Mouse (Mus musculus): ENCODE results near the gene Cd59b. TPM values are rescaled to one million over a fixed set of nuclear protein-coding genes. Genes with fewer than 3 reads are reported as not detected.

Gene Cd59b
- 2.0 and 2.4 TPM in 2 replicates for polyA plus RNA-seq (2012; rRNA removed)

DNA sequence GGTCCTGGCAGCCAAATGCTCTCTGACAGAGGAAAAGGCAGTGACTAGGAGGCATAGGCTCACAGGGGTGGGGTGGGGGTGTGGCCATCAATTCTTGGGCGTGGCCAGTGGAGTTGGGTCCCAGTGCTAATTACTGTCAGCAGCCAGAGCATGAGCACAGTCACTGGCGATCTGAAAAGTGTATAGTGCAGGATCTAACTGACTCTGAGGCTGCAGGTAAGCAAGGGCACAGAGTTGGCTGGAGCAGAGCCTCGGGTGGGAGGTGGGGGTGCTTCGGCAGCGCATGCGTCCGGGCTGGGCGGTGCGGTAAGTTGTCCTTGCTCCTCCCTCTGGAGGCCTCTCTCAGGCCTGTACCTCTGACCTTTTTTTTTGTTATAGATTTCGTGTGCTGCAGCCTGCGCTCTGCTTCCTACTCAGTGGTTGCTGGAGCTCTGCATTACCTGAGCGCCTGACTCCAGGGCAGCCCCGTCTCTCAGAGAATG, at the start of gene Cd59b:
TSS of gene Cd59b (plus strand) at position 146 of the 482 bp plus-strand sequence.
- peak; percentile 41 for DNase-seq
- Histone ChIP-seq H3K4me1 (replicated peaks; ENCODE audit: control insufficient read depth, insufficient read depth, low read length) (peaks cover 4% of the 10 kb centered on the region; the same call in 1 of the 2 replicates), H3K27me3 (ENCODE audit: control insufficient read depth, insufficient read depth, low read length) (no peaks in the 10 kb centered on the region), H3K4me3 (ENCODE audit: control insufficient read depth, insufficient read depth, low read length) (peak within 1 kb of the TSS; percentile 41), H3K36me3 (ENCODE audit: control insufficient read depth, insufficient read depth, low read length) (no peaks in the 10 kb centered on the region), H3K27ac (ENCODE audit: control insufficient read depth, insufficient read depth, low read length) (no peak within 1 kb of the TSS)
- WGBS: 5% methylated on average over 13 of the region's 13 CpGs
- TF ChIP-seq POLR2A (IDR thresholded peaks at IDR 0.05; ENCODE audit: control insufficient read depth, extremely low read depth, insufficient read depth, low read length, poor library complexity) (no peak), CTCF (IDR thresholded peaks at IDR 0.05; ENCODE audit: borderline replicate concordance, control insufficient read depth, extremely low read depth, insufficient read depth, low read length, poor library complexity) (no peak)

DNA sequence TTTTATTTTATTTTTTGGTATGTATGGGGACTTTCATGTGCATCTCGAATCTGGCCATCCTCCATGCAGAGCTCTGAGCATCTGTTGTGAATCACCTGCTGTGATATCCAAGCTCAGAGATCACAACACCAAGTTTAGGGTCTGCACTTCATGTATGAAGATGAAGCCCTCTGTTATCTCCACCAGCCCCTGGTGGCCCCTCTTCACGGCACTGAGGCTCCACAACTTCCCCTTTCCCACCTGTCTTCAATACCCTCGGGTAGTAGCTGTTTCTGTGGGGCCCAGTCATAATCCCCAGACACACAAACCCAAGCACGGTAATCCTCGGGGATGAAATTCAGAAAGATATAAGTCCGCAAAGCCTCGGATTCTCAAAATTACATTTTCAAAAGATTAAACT, 46.6 kb upstream of the Cd59b start:
- H3K27me3 ChIP-seq (ENCODE audit: control insufficient read depth, insufficient read depth, low read length): no peaks in the 10 kb centered on the region
- H3K4me1 ChIP-seq (replicated peaks; ENCODE audit: control insufficient read depth, insufficient read depth, low read length): peaks cover 3% of the 10 kb centered on the region
- WGBS: 61% methylated on average over 7 of the region's 7 CpGs
- no peaks in the 10 kb centered on the region for H3K36me3 ChIP-seq (ENCODE audit: control insufficient read depth, insufficient read depth, low read length)
- H3K27ac ChIP-seq (ENCODE audit: control insufficient read depth, insufficient read depth, low read length): no peak overlapping the region
- DNase-seq: no peak
- H3K4me3 ChIP-seq (ENCODE audit: control insufficient read depth, insufficient read depth, low read length): no peak overlapping the region
- TF ChIP-seq POLR2A (IDR thresholded peaks at IDR 0.05; ENCODE audit: control insufficient read depth, extremely low read depth, insufficient read depth, low read length, poor library complexity): no peak
- TF ChIP-seq CTCF (IDR thresholded peaks at IDR 0.05; ENCODE audit: borderline replicate concordance, control insufficient read depth, extremely low read depth, insufficient read depth, low read length, poor library complexity): no peak

DNA sequence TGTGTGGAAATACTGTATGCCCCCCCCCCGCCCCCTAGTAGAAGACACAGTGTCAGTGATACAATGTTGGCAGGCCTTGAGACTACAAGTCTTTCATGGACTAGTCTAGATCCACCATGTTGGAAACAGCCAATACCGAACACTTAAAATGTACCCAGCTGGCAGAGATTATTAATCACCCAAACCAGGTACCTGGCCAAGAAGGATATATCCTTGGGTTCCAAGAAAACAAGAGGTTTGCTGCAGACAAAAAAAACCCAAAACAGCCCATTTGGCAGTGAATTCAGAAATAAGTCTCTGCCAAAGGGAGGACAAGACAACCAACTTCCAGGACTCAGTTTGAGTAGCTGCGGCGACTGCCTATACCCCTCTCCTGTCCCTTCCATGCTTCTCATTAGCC, 45.0 kb upstream of the Cd59b start:
- peaks cover 3% of the 10 kb centered on the region for H3K4me1 ChIP-seq (replicated peaks; ENCODE audit: control insufficient read depth, insufficient read depth, low read length)
- TF ChIP-seq POLR2A (IDR thresholded peaks at IDR 0.05; ENCODE audit: control insufficient read depth, extremely low read depth, insufficient read depth, low read length, poor library complexity) (no peak), CTCF (IDR thresholded peaks at IDR 0.05; ENCODE audit: borderline replicate concordance, control insufficient read depth, extremely low read depth, insufficient read depth, low read length, poor library complexity) (no peak)
- H3K4me3 ChIP-seq (ENCODE audit: control insufficient read depth, insufficient read depth, low read length): no peak overlapping the region
- H3K36me3 ChIP-seq (ENCODE audit: control insufficient read depth, insufficient read depth, low read length): no peaks in the 10 kb centered on the region
- H3K27ac ChIP-seq (ENCODE audit: control insufficient read depth, insufficient read depth, low read length): no peak overlapping the region
- no peak for DNase-seq
- H3K27me3 ChIP-seq (ENCODE audit: control insufficient read depth, insufficient read depth, low read length): no peaks in the 10 kb centered on the region
- 99% methylated on average over 4 of the region's 4 CpGs for WGBS

DNA sequence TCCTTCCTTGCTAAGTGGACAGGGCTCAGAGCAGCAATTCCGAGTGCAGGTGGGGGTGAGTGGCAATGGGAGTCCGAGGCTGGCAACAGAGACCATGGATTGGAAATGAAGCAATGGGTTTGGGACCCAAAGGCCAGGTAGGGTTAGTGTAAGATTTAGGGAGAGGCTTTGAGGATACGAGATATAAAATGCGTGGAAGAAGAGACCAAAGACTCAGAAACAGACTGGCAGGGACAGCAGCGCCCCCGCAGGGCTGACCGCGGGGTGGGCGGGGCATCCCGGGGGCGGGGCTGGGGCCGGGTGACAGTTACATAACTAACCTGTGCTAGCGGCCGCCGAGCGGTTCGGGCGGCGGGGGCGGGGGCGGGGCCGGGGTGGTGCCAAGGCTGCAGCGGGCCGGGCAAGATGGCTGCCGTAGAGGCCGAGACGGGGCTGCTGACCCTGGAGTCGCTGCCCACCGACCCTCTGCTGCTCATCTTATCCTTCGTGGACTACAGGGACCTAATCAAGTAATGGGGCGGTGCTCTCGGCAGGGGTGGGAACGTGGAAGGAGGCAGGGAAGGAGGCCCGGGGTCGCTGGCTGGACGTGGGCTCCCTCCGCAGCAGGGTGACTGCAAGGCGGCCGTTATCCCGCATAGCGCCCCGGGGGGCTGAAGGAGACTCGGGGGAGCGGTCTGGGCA, 42.1 kb upstream of the Cd59b start, which contains the start of gene Fbxo3:
TSS of gene Fbxo3 (plus strand) at position 264 of the 681 bp plus-strand sequence.
- no peaks in the 10 kb centered on the region for H3K27me3 ChIP-seq (ENCODE audit: control insufficient read depth, insufficient read depth, low read length)
- peak; percentile 88 for DNase-seq
- peaks cover 3% of the 10 kb centered on the region for H3K4me1 ChIP-seq (replicated peaks; ENCODE audit: control insufficient read depth, insufficient read depth, low read length)
- H3K27ac ChIP-seq (ENCODE audit: control insufficient read depth, insufficient read depth, low read length): no peak within 1 kb of the TSS
- TF ChIP-seq CTCF (IDR thresholded peaks at IDR 0.05; ENCODE audit: borderline replicate concordance, control insufficient read depth, extremely low read depth, insufficient read depth, low read length, poor library complexity): no peak
- no peak; the same call in 1 of the 2 replicates for TF ChIP-seq POLR2A (IDR thresholded peaks at IDR 0.05; ENCODE audit: control insufficient read depth, extremely low read depth, insufficient read depth, low read length, poor library complexity)
- 2% methylated on average over 44 of the region's 44 CpGs for WGBS
- peak within 1 kb of the TSS; percentile 83 for H3K4me3 ChIP-seq (ENCODE audit: control insufficient read depth, insufficient read depth, low read length)
- 0 out of 2 replicates have a peak, but pooled peaks cover 5% of the 10 kb centered on the region for H3K36me3 ChIP-seq (ENCODE audit: control insufficient read depth, insufficient read depth, low read length)

DNA sequence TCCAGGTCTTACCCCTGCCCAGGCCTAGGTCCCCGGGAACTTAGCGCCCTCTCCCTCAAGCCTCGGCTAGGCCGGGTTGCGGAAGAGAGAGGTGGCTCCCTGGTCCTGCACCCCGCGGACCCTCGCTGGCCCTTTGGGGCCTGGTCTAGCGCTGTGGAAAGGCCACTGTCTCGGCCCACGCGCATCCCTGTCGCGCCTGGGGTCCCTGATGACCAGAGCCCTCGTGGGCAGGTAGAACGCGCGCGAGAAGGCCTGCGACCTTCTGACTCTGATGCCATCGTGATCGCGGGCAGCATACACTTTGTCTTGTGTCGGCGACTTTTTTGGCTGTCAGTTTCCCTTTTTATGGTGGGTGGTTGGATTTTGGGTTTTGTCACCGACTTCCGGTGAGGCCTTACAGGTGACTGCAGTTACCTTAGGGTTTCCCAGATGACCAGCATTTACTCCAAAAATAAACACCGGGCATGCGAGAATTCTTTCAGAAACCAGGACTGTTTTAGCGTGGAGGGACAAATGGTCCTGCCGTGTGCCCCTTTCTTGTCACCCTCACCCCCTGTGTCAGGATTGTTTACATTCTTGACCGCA, 41.4 kb upstream of the Cd59b start, which contains the start of gene 4931422A03Rik:
TSS of gene 4931422A03Rik (minus strand) at position 223 of the 585 bp plus-strand sequence.
- Histone ChIP-seq H3K27ac (ENCODE audit: control insufficient read depth, insufficient read depth, low read length) (no peak within 1 kb of the TSS), H3K36me3 (ENCODE audit: control insufficient read depth, insufficient read depth, low read length) (peaks cover 9% of the 10 kb centered on the region), H3K4me1 (replicated peaks; ENCODE audit: control insufficient read depth, insufficient read depth, low read length) (peaks cover 3% of the 10 kb centered on the region), H3K27me3 (ENCODE audit: control insufficient read depth, insufficient read depth, low read length) (no peaks in the 10 kb centered on the region), H3K4me3 (ENCODE audit: control insufficient read depth, insufficient read depth, low read length) (peak within 1 kb of the TSS; percentile 83)
- no peak for DNase-seq
- TF ChIP-seq POLR2A (IDR thresholded peaks at IDR 0.05; ENCODE audit: control insufficient read depth, extremely low read depth, insufficient read depth, low read length, poor library complexity) (no peak), CTCF (IDR thresholded peaks at IDR 0.05; ENCODE audit: borderline replicate concordance, control insufficient read depth, extremely low read depth, insufficient read depth, low read length, poor library complexity) (no peak)
- 0% methylated on average over 32 of the region's 32 CpGs for WGBS

DNA sequence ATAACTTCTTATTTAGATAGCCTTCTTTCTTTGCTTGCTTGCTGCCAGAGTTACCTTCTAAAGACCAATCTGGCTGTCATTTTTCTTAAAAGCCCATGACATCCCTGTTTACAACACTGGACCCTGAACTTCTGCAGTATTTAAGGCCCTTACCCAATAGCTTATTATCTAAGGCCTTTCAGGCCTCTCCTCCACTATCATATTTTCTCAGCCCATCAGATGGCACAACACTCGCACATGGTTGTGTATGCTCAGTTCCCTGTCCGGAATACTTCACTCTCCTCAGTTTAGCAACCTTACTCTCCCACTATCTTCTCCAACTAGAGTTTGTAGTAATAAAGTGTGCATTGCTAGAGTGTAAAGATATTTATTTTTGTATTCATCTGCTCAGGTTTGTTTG, 40.6 kb upstream of the Cd59b start:
- Histone ChIP-seq H3K27me3 (ENCODE audit: control insufficient read depth, insufficient read depth, low read length) (no peaks in the 10 kb centered on the region), H3K36me3 (ENCODE audit: control insufficient read depth, insufficient read depth, low read length) (peaks cover 14% of the 10 kb centered on the region), H3K4me1 (replicated peaks; ENCODE audit: control insufficient read depth, insufficient read depth, low read length) (peaks cover 3% of the 10 kb centered on the region), H3K4me3 (ENCODE audit: control insufficient read depth, insufficient read depth, low read length) (no peak overlapping the region), H3K27ac (ENCODE audit: control insufficient read depth, insufficient read depth, low read length) (no peak overlapping the region)
- TF ChIP-seq POLR2A (IDR thresholded peaks at IDR 0.05; ENCODE audit: control insufficient read depth, extremely low read depth, insufficient read depth, low read length, poor library complexity): no peak
- no peak for TF ChIP-seq CTCF (IDR thresholded peaks at IDR 0.05; ENCODE audit: borderline replicate concordance, control insufficient read depth, extremely low read depth, insufficient read depth, low read length, poor library complexity)
- no peak for DNase-seq
- WGBS: 69% methylated on average over 2 of the region's 2 CpGs
